Mouse (Mus musculus) intestine, embryonic 14.5 days (tissue): Measurements from ENCODE around the gene Tnrc18. TPM values are rescaled to one million over a fixed set of nuclear protein-coding genes. Genes with fewer than 3 reads are reported as not detected.

Experiments used
- ATAC-seq: fragments of 200-750 bp; cut with Nextera tagmentation; replicated peaks from 2 replicates; pipeline ENCODE4 v1.8.0; 2017; ENCODE audit warnings: low read depth, moderate number of reproducible peaks, moderate TSS enrichment, moderate library complexity; ENCODE audit not compliant: low FRiP score, low TSS enrichment
- DNase-seq: peaks from one replicate; pipeline ENCODE4 v3.0.0-alpha.2; 2018; ENCODE audit warnings: low spot score
- H3K27ac ChIP-seq: fragments of 300-500 bp; sonication (generic); 2 replicates; pipeline ENCODE4 v1.5.1; 2014; ENCODE audit warnings: low read depth, mild to moderate bottlenecking, control low read depth
- H3K27me3 ChIP-seq: fragments of 300-500 bp; sonication (generic); replicated peaks from 2 replicates; pipeline ENCODE4 v1.6.1; 2014; ENCODE audit warnings: low read length, control low read depth; ENCODE audit not compliant: control insufficient read depth, insufficient read depth
- H3K36me3 ChIP-seq: fragments of 300-500 bp; sonication (generic); 2 replicates; pipeline ENCODE4 v1.6.1; 2014; ENCODE audit warnings: low read length, control low read depth; ENCODE audit not compliant: control insufficient read depth, insufficient read depth
- H3K4me1 ChIP-seq: fragments of 300-500 bp; sonication (generic); replicated peaks from 2 replicates; pipeline ENCODE4 v1.6.1; 2014; ENCODE audit warnings: low read length, control low read depth, mixed read lengths; ENCODE audit not compliant: control insufficient read depth, insufficient read depth
- H3K4me2 ChIP-seq: fragments of 300-500 bp; sonication (generic); 2 replicates; pipeline ENCODE4 v1.6.1; 2014; ENCODE audit warnings: low read length
- H3K4me3 ChIP-seq: fragments of 300-500 bp; sonication (generic); 2 replicates; pipeline ENCODE4 v1.5.1; 2014; ENCODE audit warnings: low read depth, low read length, control low read depth, mixed read lengths
- H3K9ac ChIP-seq: fragments of 300-500 bp; sonication (generic); 2 replicates; pipeline ENCODE4 v1.6.1; 2014; ENCODE audit warnings: mild to moderate bottlenecking, low read length
- H3K9me3 ChIP-seq: fragments of 300-500 bp; sonication (generic); 2 replicates; pipeline ENCODE4 v1.6.1; 2016; ENCODE audit warnings: low read length, control low read depth; ENCODE audit not compliant: control insufficient read depth
- WGBS: fragments of 180-500 bp; shearing (Covaris S2); extraction: QIAGEN DNeasy Blood & Tissue Kit; methylation state at CpG from one replicate; pipeline ENCODE4 v1.1.7; 2014; 5-methylcytosine and 5-hydroxymethylcytosine counted together
- polyA plus RNA-seq: library from polyadenylated mRNA; unstranded; fragments of >200 nt; fragmentation: Nextera tagmentation; extraction: Ambion mirVana; gene quantifications from 2 replicates; pipeline ENCODE4 v1.2.1, GENCODE M21; 2014

Gene Tnrc18
- polyA plus RNA-seq, 1 experiment from 2014 or later: 31.3 TPM

GRCm38 (mm10) chr5:142723520-142724133 is 93.8 kb downstream of the Tnrc18 start:
- no peak overlapping the region for H3K9ac ChIP-seq
- no peaks in the 10 kb centered on the region for H3K27me3 ChIP-seq
- H3K9me3 ChIP-seq: no peaks in the 10 kb centered on the region
- no peak overlapping the region for H3K4me3 ChIP-seq
- WGBS: 13% methylated on average over 7 of the region's 7 CpGs
- peak overlapping the region; percentile 35 for H3K4me2 ChIP-seq
- peak; percentile 90 for DNase-seq
- 0 out of 2 replicates have a peak, but pooled peaks cover 4% of the 10 kb centered on the region for H3K4me1 ChIP-seq
- peak; percentile 54 for ATAC-seq
- H3K36me3 ChIP-seq: peaks cover 36% of the 10 kb centered on the region
- H3K27ac ChIP-seq: no peak overlapping the region

- H3K4me1 ChIP-seq: 0 out of 2 replicates have a peak, but pooled peaks cover 4% of the 10 kb centered on the region
- H3K9me3 ChIP-seq: no peaks in the 10 kb centered on the region
- no peaks in the 10 kb centered on the region for H3K27me3 ChIP-seq
- no peak for DNase-seq
- no peak overlapping the region for H3K9ac ChIP-seq
- whole genome bisulfite sequencing: 88% methylated on average over 13 of the region's 13 CpGs
- no peak for ATAC-seq
- no peaks in the 10 kb centered on the region for H3K36me3 ChIP-seq
- H3K4me2 ChIP-seq: no peak overlapping the region
- H3K27ac ChIP-seq: no peak overlapping the region
- H3K4me3 ChIP-seq: no peak overlapping the region
Measured at GRCm38 (mm10) chr5:142719897-142720296, 97.6 kb downstream of the Tnrc18 start.

- no peaks in the 10 kb centered on the region for H3K27me3 ChIP-seq
- ATAC-seq: 0 out of 2 replicates have a peak, but pooled peaks have one; percentile 20
- no peaks in the 10 kb centered on the region for H3K4me1 ChIP-seq
- no peak overlapping the region for H3K4me3 ChIP-seq
- no peak overlapping the region for H3K4me2 ChIP-seq
- DNase-seq: no peak
- H3K9ac ChIP-seq: no peak overlapping the region
- 66% methylated on average over 25 of the region's 25 CpGs for WGBS
- H3K27ac ChIP-seq: no peak overlapping the region
- no peaks in the 10 kb centered on the region for H3K9me3 ChIP-seq
- H3K36me3 ChIP-seq: no peaks in the 10 kb centered on the region
Measured at GRCm38 (mm10) chr5:142718486-142718885, 99.0 kb downstream of the Tnrc18 start.

- no peaks in the 10 kb centered on the region for H3K27me3 ChIP-seq
- H3K27ac ChIP-seq: no peak overlapping the region
- H3K9ac ChIP-seq: no peak overlapping the region
- no peak overlapping the region for H3K4me3 ChIP-seq
- no peaks in the 10 kb centered on the region for H3K36me3 ChIP-seq
- no peaks in the 10 kb centered on the region for H3K4me1 ChIP-seq
- H3K9me3 ChIP-seq: no peaks in the 10 kb centered on the region
- ATAC-seq (peak; percentile 28; the same call in 1 of the 2 replicates), DNase-seq (peak; percentile 94)
- no peak overlapping the region for H3K4me2 ChIP-seq
- 21% methylated on average over 4 of the region's 4 CpGs for WGBS
Measured at GRCm38 (mm10) chr5:142718037-142718436, 99.4 kb downstream of the Tnrc18 start.

GRCm38 (mm10) chr5:142716056-142716455 is 101.4 kb downstream of the Tnrc18 start:
- Histone ChIP-seq H3K4me3 (no peak overlapping the region), H3K27me3 (no peaks in the 10 kb centered on the region), H3K9me3 (0 out of 2 replicates have a peak, but pooled peaks cover 3% of the 10 kb centered on the region), H3K27ac (no peak overlapping the region), H3K4me1 (no peaks in the 10 kb centered on the region), H3K36me3 (no peaks in the 10 kb centered on the region), H3K9ac (no peak overlapping the region), H3K4me2 (no peak overlapping the region)
- ATAC-seq (no peak), DNase-seq (no peak)
- WGBS: 83% methylated on average over 6 of the region's 6 CpGs

GRCm38 (mm10) chr5:142715059-142715458 is 102.4 kb downstream of the Tnrc18 start:
- Histone ChIP-seq H3K36me3 (no peaks in the 10 kb centered on the region), H3K27me3 (no peaks in the 10 kb centered on the region), H3K4me3 (no peak overlapping the region), H3K9ac (no peak overlapping the region), H3K4me2 (no peak overlapping the region), H3K9me3 (0 out of 2 replicates have a peak, but pooled peaks cover 3% of the 10 kb centered on the region), H3K4me1 (no peaks in the 10 kb centered on the region), H3K27ac (no peak overlapping the region)
- 79% methylated on average over 9 of the region's 9 CpGs for WGBS
- DNase-seq: no peak
- no peak for ATAC-seq

GRCm38 (mm10) chr5:142713966-142714365 is 103.5 kb downstream of the Tnrc18 start:
- Histone ChIP-seq H3K4me3 (no peak overlapping the region), H3K4me2 (no peak overlapping the region), H3K9me3 (0 out of 2 replicates have a peak, but pooled peaks cover 3% of the 10 kb centered on the region), H3K36me3 (no peaks in the 10 kb centered on the region), H3K27me3 (no peaks in the 10 kb centered on the region), H3K27ac (no peak overlapping the region), H3K9ac (no peak overlapping the region), H3K4me1 (no peaks in the 10 kb centered on the region)
- 82% methylated on average over 10 of the region's 10 CpGs for WGBS
- ATAC-seq (no peak), DNase-seq (no peak)

GRCm38 (mm10) chr5:142712373-142712772 is 105.1 kb downstream of the Tnrc18 start:
- Histone ChIP-seq H3K4me3 (no peak overlapping the region), H3K36me3 (no peaks in the 10 kb centered on the region), H3K4me2 (no peak overlapping the region), H3K4me1 (no peaks in the 10 kb centered on the region), H3K27me3 (no peaks in the 10 kb centered on the region), H3K9ac (no peak overlapping the region), H3K9me3 (0 out of 2 replicates have a peak, but pooled peaks cover 3% of the 10 kb centered on the region), H3K27ac (no peak overlapping the region)
- no peak for ATAC-seq
- DNase-seq: no peak
- WGBS: 84% methylated on average over 5 of the region's 5 CpGs

- H3K4me3 ChIP-seq: no peak overlapping the region
- no peaks in the 10 kb centered on the region for H3K4me1 ChIP-seq
- 0 out of 2 replicates have a peak, but pooled peaks cover 3% of the 10 kb centered on the region for H3K9me3 ChIP-seq
- DNase-seq: no peak
- H3K27me3 ChIP-seq: no peaks in the 10 kb centered on the region
- no peak overlapping the region for H3K4me2 ChIP-seq
- no peak for ATAC-seq
- no peaks in the 10 kb centered on the region for H3K36me3 ChIP-seq
- H3K27ac ChIP-seq: no peak overlapping the region
- H3K9ac ChIP-seq: no peak overlapping the region
- WGBS: 89% methylated on average over 7 of the region's 7 CpGs
Measured at GRCm38 (mm10) chr5:142709436-142709835, 108.0 kb downstream of the Tnrc18 start.
